ENCODE assay signal across 21 mouse cellular contexts in the genomic region with DNA sequence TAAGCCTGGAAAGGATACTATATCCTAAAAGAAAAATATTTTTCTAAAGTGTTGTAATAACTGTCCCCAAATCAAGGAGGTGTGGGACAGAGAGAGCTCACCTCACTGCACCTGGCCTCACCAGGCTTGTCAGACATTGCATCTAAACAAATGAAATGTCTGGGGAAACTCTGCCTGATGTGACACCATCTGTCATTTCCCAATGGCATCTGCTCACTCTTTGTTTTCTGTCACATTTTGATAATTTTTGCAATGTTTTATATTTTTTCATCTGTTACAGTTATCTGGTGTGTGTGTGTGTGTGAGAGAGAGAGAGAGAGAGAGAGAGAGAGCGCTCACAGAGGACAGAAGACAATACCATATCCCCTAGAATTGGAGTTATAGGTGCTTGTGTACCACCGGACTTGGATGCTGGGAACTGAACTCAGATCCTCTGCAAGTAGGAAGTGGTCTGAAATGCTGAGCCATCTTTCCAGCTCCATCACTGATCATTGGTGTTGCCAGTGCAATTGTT.
DNase-seq lines count a peak whose midpoint lies in the region; ATAC-seq lines count a peak whose summit lies in the region.
"Had no signal": no experiment of that assay in that cellular context is flagged by ENCODE, and none has a peak within 500 bp of the region (broad histone marks: within the 10 kb centered on the region; RNA-seq: fewer than 3 reads in every experiment).

No protein-coding gene starts in this region.

- H3K4me2 ChIP-seq in forebrain, embryonic 15.5 days (replicated peaks) = no peak overlapping the region
- no peak overlapping the region for H3K4me2 ChIP-seq in forebrain, embryonic 16.5 days (ENCODE audit: low read length)
- H3K4me2 ChIP-seq: embryonic facial prominence, embryonic 12.5 days; heart, embryonic 11.5 days; heart, embryonic 15.5 days; hindbrain, embryonic 13.5 days had no signal

- 79% methylated on average over 2 of the region's 2 CpGs for WGBS in forebrain, embryonic 15.5 days
- 86% methylated on average over 2 of the region's 2 CpGs for WGBS in forebrain, embryonic 10.5 days
- WGBS in forebrain, embryonic 16.5 days = 80% methylated on average over 2 of the region's 2 CpGs

- no peak for DNase-seq in forebrain, embryonic 10.5 days (ENCODE audit: extremely low spot score, low spot score)
- peak; percentile 25 to 48 for DNase-seq in layer of hippocampus, adult 8-10 months (ENCODE audit: low spot score in 2 of 2)
- no peak for DNase-seq in yolk sac, embryonic 10.5 days (ENCODE audit: low spot score)
- DNase-seq in cerebellum, postnatal 25 days = no peak
- DNase-seq in urinary bladder, adult 18-20 months (ENCODE audit: low spot score in 2 of 2) = no peak
- DNase-seq: adrenal gland, postnatal 14 days; cerebellum, adult 2 months; cerebellum, postnatal 14 days; gastrocnemius, postnatal 10 days; heart, adult 18-20 months; heart, postnatal 14 days had no signal

- H3K9ac ChIP-seq in forebrain, embryonic 15.5 days (replicated peaks) = no peak overlapping the region
- H3K9ac ChIP-seq in forebrain, embryonic 16.5 days (replicated peaks; ENCODE audit: low read depth, low read length) = no peak overlapping the region
- H3K9ac ChIP-seq: embryonic facial prominence, embryonic 12.5 days; heart, embryonic 15.5 days; hindbrain, embryonic 13.5 days had no signal

- no peak overlapping the region for H3K4me3 ChIP-seq in forebrain, embryonic 15.5 days
- no peak overlapping the region for H3K4me3 ChIP-seq in forebrain, embryonic 10.5 days
- no peak overlapping the region for H3K4me3 ChIP-seq in forebrain, embryonic 16.5 days (replicated peaks; ENCODE audit: low read length)
- H3K4me3 ChIP-seq: embryonic facial prominence, embryonic 12.5 days; heart, embryonic 15.5 days; hindbrain, embryonic 13.5 days had no signal

- no peaks in the 10 kb centered on the region for H3K36me3 ChIP-seq in forebrain, embryonic 15.5 days
- no peaks in the 10 kb centered on the region for H3K36me3 ChIP-seq in forebrain, embryonic 10.5 days (replicated peaks)
- no peaks in the 10 kb centered on the region for H3K36me3 ChIP-seq in forebrain, embryonic 16.5 days (ENCODE audit: control insufficient read depth, insufficient read depth)
- H3K36me3 ChIP-seq: embryonic facial prominence, embryonic 12.5 days; heart, embryonic 15.5 days; hindbrain, embryonic 13.5 days had no signal

- no peaks in the 10 kb centered on the region for H3K9me3 ChIP-seq in forebrain, embryonic 15.5 days
- no peaks in the 10 kb centered on the region for H3K9me3 ChIP-seq in forebrain, embryonic 10.5 days
- no peaks in the 10 kb centered on the region for H3K9me3 ChIP-seq in forebrain, embryonic 16.5 days (ENCODE audit: control insufficient read depth, low read length)
- H3K9me3 ChIP-seq: embryonic facial prominence, embryonic 12.5 days; heart, embryonic 15.5 days; hindbrain, embryonic 13.5 days had no signal

- no peaks in the 10 kb centered on the region for H3K4me1 ChIP-seq in forebrain, embryonic 15.5 days
- H3K4me1 ChIP-seq in forebrain, embryonic 10.5 days = no peaks in the 10 kb centered on the region
- peaks cover 4% of the 10 kb centered on the region for H3K4me1 ChIP-seq in forebrain, embryonic 16.5 days (replicated peaks; ENCODE audit: control insufficient read depth, insufficient read depth, low read length)
- H3K4me1 ChIP-seq: embryonic facial prominence, embryonic 12.5 days had no signal

- no peak overlapping the region for H3K27ac ChIP-seq in forebrain, embryonic 15.5 days (replicated peaks)
- H3K27ac ChIP-seq in forebrain, embryonic 10.5 days = no peak overlapping the region
- H3K27ac ChIP-seq in forebrain, embryonic 16.5 days (ENCODE audit: low read length) = peak overlapping the region; percentile 44; the same call in 1 of the 2 replicates
- H3K27ac ChIP-seq: embryonic facial prominence, embryonic 12.5 days; heart, embryonic 15.5 days; hindbrain, embryonic 13.5 days; hindbrain, postnatal 0 days had no signal

- H3K27me3 ChIP-seq in forebrain, embryonic 15.5 days = no peaks in the 10 kb centered on the region
- no peaks in the 10 kb centered on the region for H3K27me3 ChIP-seq in forebrain, embryonic 10.5 days (ENCODE audit: poor library complexity, severe bottlenecking)
- H3K27me3 ChIP-seq in forebrain, embryonic 16.5 days (replicated peaks; ENCODE audit: control insufficient read depth, insufficient read depth, low read length) = no peaks in the 10 kb centered on the region
- H3K27me3 ChIP-seq: CH12.LX; embryonic facial prominence, embryonic 12.5 days; heart, embryonic 15.5 days; hindbrain, embryonic 13.5 days; Patski had no signal

- peak; percentile 51; the same call in 1 of the 2 replicates for ATAC-seq in forebrain, embryonic 15.5 days (replicated peaks)
- ATAC-seq in forebrain, embryonic 16.5 days = peak; percentile 49; the same call in 1 of the 2 replicates
- ATAC-seq: activated CD4-positive, CD25-positive, alpha-beta regulatory T cell, adult 4 months; hindbrain, postnatal 0 days; Patski had no signal

Comparison
In these comparisons a context has a peak if more than half of its experiments do, and no peak if none do; other contexts are left out.
1. DNase-seq: peak in layer of hippocampus, adult 8-10 months (2 of 2); none in forebrain, embryonic 10.5 days (single experiment), yolk sac, embryonic 10.5 days (single experiment), cerebellum, postnatal 25 days (0 of 2) and urinary bladder, adult 18-20 months (0 of 2).